In the genomic region with DNA sequence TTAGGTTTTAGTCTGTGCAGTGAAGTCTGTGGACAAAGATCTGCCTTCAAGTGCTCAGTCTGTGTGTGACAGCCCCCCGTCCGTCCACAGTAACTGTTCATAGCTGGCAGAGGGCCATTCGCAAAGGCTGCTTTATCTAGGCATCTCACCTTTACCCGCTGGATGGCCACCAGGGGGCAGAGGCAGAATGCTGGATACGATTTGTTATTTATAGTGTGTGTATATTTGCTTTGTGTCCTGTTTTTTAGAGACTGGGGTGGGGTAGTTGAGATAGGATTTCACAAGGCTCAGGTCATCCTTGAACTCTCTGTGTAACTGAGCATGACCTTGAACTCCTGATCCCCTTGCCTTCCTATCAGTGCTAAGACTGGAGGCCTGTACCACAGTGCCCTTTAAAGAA, we compare ENCODE assay signal across 8 mouse cellular contexts. TPM values are rescaled to one million over a fixed set of nuclear protein-coding genes. Genes with fewer than 3 reads are reported as not detected.
DNase-seq lines count a peak whose midpoint lies in the region; ATAC-seq and TF ChIP-seq lines count a peak whose summit lies in the region.

No protein-coding gene starts in this region.

- no peak overlapping the region for H3K27ac ChIP-seq in bone marrow macrophage, adult 2 months (ENCODE audit: insufficient read depth, low read depth, low read length)
- no peak overlapping the region for H3K27ac ChIP-seq in hindbrain, postnatal 0 days
- no peak overlapping the region for H3K27ac ChIP-seq in liver, embryonic 11.5 days (ENCODE audit: low read depth, low read length)
- H3K27ac ChIP-seq in neural tube, embryonic 14.5 days (ENCODE audit: low read depth, low read length), result no peak overlapping the region
- no peak overlapping the region for H3K27ac ChIP-seq in thymus, adult 2 months (ENCODE audit: control insufficient read depth, insufficient read depth, low read length)

- H3K9me3 ChIP-seq in hindbrain, postnatal 0 days (ENCODE audit: low read length), result no peaks in the 10 kb centered on the region
- no peaks in the 10 kb centered on the region for H3K9me3 ChIP-seq in liver, embryonic 11.5 days (ENCODE audit: control insufficient read depth, low read length)
- H3K9me3 ChIP-seq in neural tube, embryonic 14.5 days (ENCODE audit: control insufficient read depth, low read length), result no peaks in the 10 kb centered on the region

- no peak for TF ChIP-seq POLR2A in bone marrow macrophage, adult 2 months (IDR thresholded peaks at IDR 0.05; ENCODE audit: borderline replicate concordance, low read depth, low read length)
- TF ChIP-seq POLR2A in thymus, adult 2 months (IDR thresholded peaks at IDR 0.05; ENCODE audit: control insufficient read depth, extremely low read depth, insufficient read depth, low read length, poor library complexity), result no peak

- WGBS in hindbrain, postnatal 0 days, result 18% methylated on average over 5 of the region's 5 CpGs
- 31% methylated on average over 5 of the region's 5 CpGs for WGBS in liver, embryonic 11.5 days
- 32% methylated on average over 5 of the region's 5 CpGs for WGBS in neural tube, embryonic 14.5 days
- WGBS in thymus, adult 2 months, result 18% methylated on average over 5 of the region's 5 CpGs

- no peak overlapping the region for H3K9ac ChIP-seq in hindbrain, postnatal 0 days (replicated peaks; ENCODE audit: low read length)
- H3K9ac ChIP-seq in liver, embryonic 11.5 days (ENCODE audit: low read depth, low read length), result no peak overlapping the region
- H3K9ac ChIP-seq in neural tube, embryonic 14.5 days (replicated peaks; ENCODE audit: low read depth, low read length), result no peak overlapping the region

- no peak overlapping the region for H3K4me3 ChIP-seq in bone marrow macrophage, adult 2 months (ENCODE audit: insufficient read depth, low read length)
- H3K4me3 ChIP-seq in hindbrain, postnatal 0 days (ENCODE audit: low read length), result no peak overlapping the region
- H3K4me3 ChIP-seq in liver, embryonic 11.5 days (ENCODE audit: low read depth, low read length), result no peak overlapping the region
- no peak overlapping the region for H3K4me3 ChIP-seq in neural tube, embryonic 14.5 days (ENCODE audit: low read depth, low read length)
- H3K4me3 ChIP-seq in thymus, adult 2 months (ENCODE audit: control insufficient read depth, insufficient read depth, low read length), result no peak overlapping the region

- no peaks in the 10 kb centered on the region for H3K4me1 ChIP-seq in bone marrow macrophage, adult 2 months (ENCODE audit: control insufficient read depth, insufficient read depth, low read length)
- no peaks in the 10 kb centered on the region for H3K4me1 ChIP-seq in hindbrain, postnatal 0 days (ENCODE audit: insufficient read depth, low read length)
- H3K4me1 ChIP-seq in liver, embryonic 11.5 days (replicated peaks; ENCODE audit: control insufficient read depth, insufficient read depth, low read length), result peaks cover 1% of the 10 kb centered on the region; the same call in 1 of the 2 replicates
- no peaks in the 10 kb centered on the region for H3K4me1 ChIP-seq in neural tube, embryonic 14.5 days (ENCODE audit: control insufficient read depth, insufficient read depth, low read length)
- no peaks in the 10 kb centered on the region for H3K4me1 ChIP-seq in thymus, adult 2 months (replicated peaks; ENCODE audit: control insufficient read depth, insufficient read depth, low read length)

- no peaks in the 10 kb centered on the region for H3K27me3 ChIP-seq in hindbrain, postnatal 0 days (ENCODE audit: insufficient read depth, low read length)
- H3K27me3 ChIP-seq in liver, embryonic 11.5 days (replicated peaks; ENCODE audit: control insufficient read depth, insufficient read depth, low read length), result no peaks in the 10 kb centered on the region
- no peaks in the 10 kb centered on the region for H3K27me3 ChIP-seq in neural tube, embryonic 14.5 days (ENCODE audit: control insufficient read depth, insufficient read depth, low read length)
- no peaks in the 10 kb centered on the region for H3K27me3 ChIP-seq in thymus, adult 2 months (ENCODE audit: control insufficient read depth, insufficient read depth, low read length)

- TF ChIP-seq CTCF in bone marrow macrophage, adult 2 months (IDR thresholded peaks at IDR 0.05; ENCODE audit: low read depth, low read length), result peak; percentile 54
- peak; percentile 83 for TF ChIP-seq CTCF in hindbrain, postnatal 0 days (IDR thresholded peaks at IDR 0.05; ENCODE audit: low read depth)
- peak; percentile 61; the same call in 1 of the 2 replicates for TF ChIP-seq CTCF in thymus, adult 2 months (IDR thresholded peaks at IDR 0.05; ENCODE audit: borderline replicate concordance, control insufficient read depth, extremely low read depth, insufficient read depth, low read length, poor library complexity)

- peak; percentile 37 for DNase-seq in ovary, adult 18-20 months (ENCODE audit: low spot score)
- DNase-seq in ovary, postnatal 10 days (ENCODE audit: low spot score), result no peak
- DNase-seq in hindbrain, postnatal 0 days (ENCODE audit: low spot score), result peak; percentile 75
- peak; percentile 57 for DNase-seq in liver, embryonic 11.5 days (ENCODE audit: low spot score)
- DNase-seq in thymus, adult 2 months, result peak; percentile 65

- peak; percentile 52; the same call in 1 of the 2 replicates for ATAC-seq in erythroblast, adult 5-6 weeks (replicated peaks; ENCODE audit: low FRiP score, poor library complexity, severe bottlenecking)
- 0 out of 2 replicates have a peak, but pooled peaks have one; percentile 32 for ATAC-seq in hindbrain, postnatal 0 days
- no peak; the same call in 1 of the 2 replicates for ATAC-seq in liver, embryonic 11.5 days (replicated peaks; ENCODE audit: low FRiP score)
- 0 out of 2 replicates have a peak, but pooled peaks have one; percentile 31 for ATAC-seq in neural tube, embryonic 14.5 days (ENCODE audit: low read depth)

- no peaks in the 10 kb centered on the region for H3K36me3 ChIP-seq in hindbrain, postnatal 0 days (ENCODE audit: insufficient read depth, low read length)
- H3K36me3 ChIP-seq in liver, embryonic 11.5 days (ENCODE audit: control insufficient read depth, insufficient read depth, low read length), result no peaks in the 10 kb centered on the region
- no peaks in the 10 kb centered on the region for H3K36me3 ChIP-seq in neural tube, embryonic 14.5 days (ENCODE audit: control insufficient read depth, insufficient read depth, low read length)
- H3K36me3 ChIP-seq in thymus, adult 2 months (ENCODE audit: control insufficient read depth, insufficient read depth, low read length), result no peaks in the 10 kb centered on the region

- H3K4me2 ChIP-seq in hindbrain, postnatal 0 days (ENCODE audit: low read depth, low read length), result no peak overlapping the region
- no peak overlapping the region for H3K4me2 ChIP-seq in liver, embryonic 11.5 days
- no peak overlapping the region for H3K4me2 ChIP-seq in neural tube, embryonic 14.5 days (ENCODE audit: low read depth, low read length)

RNA-seq across cellular contexts. Expression of a gene that starts 1.8 kb away (rescaled TPM):
- polyA plus RNA-seq in bone marrow macrophage, adult 2 months (2012; ENCODE audit: insufficient read depth, insufficient read length, missing spikeins), result 51.5 and 58.1 TPM in 2 replicates
- total RNA-seq in erythroblast, adult 5-6 weeks (2015; ENCODE audit: low replicate concordance), result 8.3 and 9.0 TPM in 2 replicates
- total RNA-seq in erythroblast, adult 5-6 weeks (2017; ENCODE audit: low replicate concordance), result 16.3 and 17.7 TPM in 2 replicates
- total RNA-seq in hindbrain, postnatal 0 days (2014; rRNA removed), result 274 and 284 TPM in 2 replicates
- polyA plus RNA-seq in hindbrain, postnatal 0 days (2015; fragmentation: Nextera tagmentation; extraction: Ambion mirVana), result 365 and 387 TPM in 2 replicates
- polyA plus RNA-seq in liver, embryonic 11.5 days (2014; fragmentation: Nextera tagmentation; extraction: Ambion mirVana), result 119 and 123 TPM in 2 replicates
- polyA plus RNA-seq in neural tube, embryonic 14.5 days (2014; fragmentation: Nextera tagmentation; extraction: Ambion mirVana), result 254 and 315 TPM in 2 replicates
- 58.6 and 68.1 TPM in 2 replicates for polyA plus RNA-seq in thymus, adult 2 months (2012; rRNA removed)

RNA-seq across cellular contexts. Expression of a gene that starts 36.6 kb away (rescaled TPM):
- polyA plus RNA-seq in bone marrow macrophage, adult 2 months (2012; ENCODE audit: insufficient read depth, insufficient read length, missing spikeins), result not detected in 2 replicates
- total RNA-seq in erythroblast, adult 5-6 weeks (2015; ENCODE audit: low replicate concordance), result 0.84 TPM in 1 of 2 replicates, not detected in the other
- total RNA-seq in erythroblast, adult 5-6 weeks (2017; ENCODE audit: low replicate concordance), result 0.17 TPM in 1 of 2 replicates, not detected in the other
- 3.3 and 5.9 TPM in 2 replicates for total RNA-seq in hindbrain, postnatal 0 days (2014; rRNA removed)
- polyA plus RNA-seq in hindbrain, postnatal 0 days (2015; fragmentation: Nextera tagmentation; extraction: Ambion mirVana), result 3.8 and 5.1 TPM in 2 replicates
- 34.8 and 36.5 TPM in 2 replicates for polyA plus RNA-seq in liver, embryonic 11.5 days (2014; fragmentation: Nextera tagmentation; extraction: Ambion mirVana)
- 2.5 and 3.9 TPM in 2 replicates for polyA plus RNA-seq in neural tube, embryonic 14.5 days (2014; fragmentation: Nextera tagmentation; extraction: Ambion mirVana)
- 10.5 and 11.5 TPM in 2 replicates for polyA plus RNA-seq in thymus, adult 2 months (2012; rRNA removed)
